Mouse (Mus musculus): ENCODE measurements around the gene Slc24a4.
"Not testable (repeated sequence)": the region's sequence is repeated elsewhere in the genome, so short reads cannot be mapped to it uniquely, and the experiment has no call there.

Slc24a4 gene

DNA sequence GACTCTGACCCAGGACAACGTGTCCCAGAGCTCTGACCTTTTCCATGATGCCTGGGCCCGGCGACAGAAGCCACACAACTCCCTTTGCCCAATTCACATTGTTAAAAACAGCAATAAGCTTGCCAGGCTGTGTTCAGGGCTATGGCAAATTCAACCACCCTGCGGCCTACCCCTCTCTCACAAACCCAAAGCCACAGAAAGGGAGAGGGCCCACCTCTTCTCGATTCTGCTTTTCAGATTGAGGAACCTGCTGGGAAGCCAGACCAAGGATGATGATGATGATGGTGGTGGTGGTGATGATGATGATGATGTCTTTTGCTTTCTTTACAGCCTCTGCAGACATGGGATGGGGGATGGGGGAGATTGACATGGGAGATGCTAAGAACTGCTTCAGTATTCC is 117.7 kb downstream of the Slc24a4 start:
- DNase-seq (ENCODE audit: extremely low read depth, insufficient read length, low spot score): no peak

DNA sequence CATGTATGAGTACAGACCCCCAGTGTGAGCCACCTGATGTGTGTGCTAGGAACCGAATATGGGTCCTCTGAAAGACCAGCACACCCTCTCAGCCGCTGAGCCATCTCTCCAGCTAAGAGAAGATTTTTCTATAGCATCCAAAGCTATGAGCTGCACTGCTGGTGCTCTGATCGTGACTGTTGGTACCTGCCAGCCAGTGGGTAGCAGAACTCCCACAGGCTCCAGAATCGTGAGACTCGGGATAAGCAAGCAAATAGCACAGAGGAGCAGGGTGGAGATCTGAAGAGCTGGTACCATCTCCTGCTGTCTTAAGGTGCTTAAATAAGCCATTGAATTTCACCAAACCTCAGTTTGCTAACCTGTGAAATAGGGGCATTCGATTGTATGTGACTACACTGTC is 119.6 kb downstream of the Slc24a4 start:
- DNase-seq (ENCODE audit: extremely low read depth, insufficient read length, low spot score): no peak

DNA sequence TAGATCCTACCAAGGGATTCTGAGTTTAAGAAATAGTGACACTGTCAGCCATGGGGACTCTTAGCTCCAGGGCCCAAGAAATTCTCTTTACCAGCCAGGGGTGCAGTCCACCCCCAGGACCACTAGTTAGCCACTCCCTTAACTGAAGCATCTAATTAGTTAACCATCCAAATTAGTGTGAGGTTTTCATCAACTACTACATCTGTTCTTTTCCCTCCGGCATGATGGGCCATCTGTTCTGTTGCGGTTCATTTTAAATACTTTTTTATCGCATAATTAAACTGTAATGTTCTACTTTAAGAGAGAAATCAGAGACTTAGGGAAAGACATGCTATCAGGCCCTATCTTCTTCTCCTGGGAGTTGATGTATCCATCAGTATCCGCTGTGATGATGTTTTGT is 121.8 kb downstream of the Slc24a4 start:
- DNase-seq (ENCODE audit: extremely low read depth, insufficient read length, low spot score): no peak

DNA sequence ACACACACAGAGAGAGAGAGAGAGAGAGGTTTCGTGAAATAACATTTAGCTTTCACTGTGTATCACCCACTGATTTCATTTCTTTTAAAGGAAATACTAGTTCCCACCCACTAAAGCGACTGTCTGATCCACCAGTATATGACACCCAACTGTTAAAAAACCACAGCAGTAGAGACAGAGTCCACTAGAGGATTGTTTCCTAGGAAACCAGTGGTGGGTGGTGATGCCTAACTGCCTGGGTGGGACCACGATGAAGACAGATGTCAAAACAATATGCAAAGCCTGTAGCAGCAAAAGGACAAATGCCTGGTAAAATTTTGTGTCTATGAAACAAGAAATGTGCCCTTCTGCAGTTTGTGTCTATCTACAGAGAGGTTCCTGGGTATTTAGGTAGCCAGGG is 122.5 kb downstream of the Slc24a4 start:
- no peak for DNase-seq (ENCODE audit: extremely low read depth, insufficient read length, low spot score)

DNA sequence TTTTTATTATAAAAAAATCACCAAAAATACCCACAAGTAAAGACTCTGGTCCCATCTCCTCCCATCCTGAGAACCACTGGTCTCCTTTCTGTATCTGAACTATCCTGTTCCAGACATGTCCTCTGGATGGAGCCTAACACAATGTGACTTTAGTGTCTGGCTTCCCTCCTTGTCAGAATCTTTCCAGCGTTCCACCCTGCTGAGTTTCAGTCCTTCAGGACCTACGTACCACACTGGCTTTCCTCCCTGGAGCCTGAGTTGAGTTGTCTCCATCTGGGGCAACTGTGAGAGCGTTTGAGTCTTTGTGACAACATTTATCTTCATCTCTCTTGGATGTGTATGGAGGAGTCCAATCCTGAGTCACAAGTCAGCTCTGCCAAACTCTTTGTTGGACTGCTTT is 123.5 kb downstream of the Slc24a4 start:
- DNase-seq (ENCODE audit: extremely low read depth, insufficient read length, low spot score): no peak

DNA sequence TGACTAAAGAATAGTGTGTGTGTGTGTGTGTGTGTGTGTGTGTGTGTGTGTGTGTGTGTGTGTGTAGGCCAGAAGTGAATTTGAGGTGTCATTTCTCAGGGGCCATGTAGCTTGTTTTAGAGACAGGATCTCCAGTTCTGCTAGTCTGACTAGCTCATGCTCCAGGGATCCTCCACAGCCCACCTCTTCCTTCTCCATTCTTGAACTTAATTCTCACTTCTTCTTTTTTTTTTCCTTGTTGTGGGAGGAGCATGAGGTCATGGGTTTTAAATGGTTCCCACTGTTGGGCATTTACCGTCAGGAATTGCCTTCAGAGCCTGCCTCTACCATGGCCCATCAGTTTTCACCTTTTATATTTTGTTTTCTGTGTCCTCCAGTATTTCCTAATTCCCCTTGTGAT is 124.0 kb downstream of the Slc24a4 start:
- no peak for DNase-seq (ENCODE audit: extremely low read depth, insufficient read length, low spot score)

DNA sequence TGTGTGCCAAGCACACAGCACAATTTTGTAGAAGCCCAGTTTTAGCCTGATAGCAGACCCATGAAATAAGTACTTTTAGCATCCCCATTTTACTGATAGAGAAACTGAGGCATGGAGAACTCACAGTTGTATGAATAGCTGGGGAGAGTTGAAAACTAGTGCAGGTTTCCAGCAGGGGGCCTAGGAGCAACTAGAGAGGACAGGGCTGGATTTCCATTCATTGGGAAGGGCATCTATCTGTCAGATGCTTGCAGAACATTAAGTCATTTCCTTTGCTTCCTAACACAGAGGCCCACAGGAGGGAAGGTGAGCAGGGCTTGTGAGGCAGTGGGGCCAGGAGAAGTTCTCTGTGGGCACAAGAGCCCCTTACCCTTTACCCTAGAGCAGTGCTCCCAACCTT is 126.5 kb downstream of the Slc24a4 start:
- DNase-seq (ENCODE audit: extremely low read depth, insufficient read length, low spot score): no peak

DNA sequence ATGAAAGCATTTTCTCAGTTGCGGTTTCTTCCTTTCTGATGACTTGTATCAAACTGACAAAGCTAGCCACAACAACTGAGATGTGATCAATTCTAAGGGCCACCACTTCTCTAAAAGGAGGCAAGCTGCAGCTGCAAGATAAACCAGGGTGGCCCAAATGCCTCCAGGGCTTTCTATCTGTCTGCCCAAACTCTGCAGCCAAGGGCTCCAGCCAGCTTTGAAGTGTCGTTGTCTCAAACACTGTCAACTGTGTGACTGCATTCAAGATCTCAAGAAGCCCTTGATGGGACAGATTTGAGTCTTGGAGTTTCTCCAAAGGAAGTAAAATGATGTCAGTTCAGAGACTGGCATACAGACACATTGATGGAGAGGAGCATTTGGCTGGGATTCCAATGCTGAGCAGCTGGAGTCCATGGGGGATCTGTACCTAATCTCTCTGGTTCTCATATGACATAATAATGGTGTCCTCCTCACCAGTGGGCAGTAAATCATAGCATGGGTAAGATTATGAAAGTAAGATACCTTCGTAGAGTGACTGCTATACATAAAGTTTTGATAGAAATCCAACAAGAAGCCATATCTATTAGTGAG is 130.1 kb downstream of the Slc24a4 start:
- DNase-seq (ENCODE audit: extremely low read depth, insufficient read length, low spot score): no peak

DNA sequence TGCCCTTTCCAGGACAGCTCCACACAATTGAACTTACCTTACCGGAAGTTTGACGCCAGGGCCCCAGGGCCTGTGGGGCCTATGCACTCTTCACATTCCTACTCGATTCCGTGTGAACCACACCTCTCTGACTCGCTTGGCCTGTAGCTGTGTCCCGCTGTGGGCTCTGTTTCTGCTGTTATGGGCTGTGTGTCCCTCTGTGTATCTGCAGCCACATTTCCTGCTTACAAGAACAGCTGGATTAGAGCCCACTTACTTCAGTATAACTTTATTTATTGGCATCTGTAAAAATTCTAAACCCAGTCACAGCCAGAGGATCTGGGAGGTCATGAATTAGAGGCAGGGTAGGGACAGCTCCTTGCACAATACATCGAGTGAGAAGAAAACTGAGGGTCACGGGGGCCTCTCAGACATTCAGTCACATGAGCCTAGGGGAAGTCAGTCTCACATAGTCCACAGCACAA is 133.4 kb downstream of the Slc24a4 start:
- DNase-seq (ENCODE audit: extremely low read depth, insufficient read length, low spot score): peak; percentile 48

DNA sequence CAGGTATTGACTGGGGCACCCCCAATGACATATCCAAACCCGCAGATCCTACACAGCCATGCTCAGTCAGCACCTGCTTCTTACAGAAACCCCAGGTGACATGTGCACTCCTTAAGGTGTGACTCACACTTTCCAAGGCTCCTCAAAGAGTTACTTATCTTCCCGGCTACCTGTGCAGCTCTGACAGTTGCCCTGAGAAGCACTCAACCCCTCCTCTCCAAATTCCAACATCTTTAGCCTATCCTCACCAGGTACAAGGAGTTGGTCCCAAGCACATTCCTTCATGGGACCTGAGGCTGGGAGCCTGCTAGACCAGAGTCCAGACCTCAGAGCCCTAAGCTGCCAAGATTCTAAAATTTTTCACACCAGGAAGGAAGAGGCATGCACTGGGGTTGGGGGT is 134.3 kb downstream of the Slc24a4 start:
- DNase-seq (ENCODE audit: extremely low read depth, insufficient read length, low spot score): no peak

DNA sequence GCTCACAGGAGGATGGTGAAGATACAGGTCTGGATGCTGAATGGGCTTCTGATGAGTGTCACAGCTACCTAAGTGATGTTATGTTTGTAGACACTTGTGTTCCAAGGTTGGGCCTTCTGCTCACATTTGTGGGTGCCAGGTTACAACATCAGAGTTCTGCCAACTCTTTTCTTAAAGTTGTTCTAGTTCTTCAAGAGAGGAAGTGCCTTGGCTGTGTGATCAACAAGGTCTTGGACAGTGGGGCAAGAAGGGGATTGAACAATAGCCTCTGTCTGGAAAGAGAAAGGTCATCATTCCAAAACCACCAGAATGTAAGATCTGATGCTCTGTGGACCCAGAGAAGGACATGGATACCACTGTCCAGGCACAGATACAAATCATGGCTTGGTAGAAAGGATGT is 134.7 kb downstream of the Slc24a4 start:
- no peak for DNase-seq (ENCODE audit: extremely low read depth, insufficient read length, low spot score)

DNA sequence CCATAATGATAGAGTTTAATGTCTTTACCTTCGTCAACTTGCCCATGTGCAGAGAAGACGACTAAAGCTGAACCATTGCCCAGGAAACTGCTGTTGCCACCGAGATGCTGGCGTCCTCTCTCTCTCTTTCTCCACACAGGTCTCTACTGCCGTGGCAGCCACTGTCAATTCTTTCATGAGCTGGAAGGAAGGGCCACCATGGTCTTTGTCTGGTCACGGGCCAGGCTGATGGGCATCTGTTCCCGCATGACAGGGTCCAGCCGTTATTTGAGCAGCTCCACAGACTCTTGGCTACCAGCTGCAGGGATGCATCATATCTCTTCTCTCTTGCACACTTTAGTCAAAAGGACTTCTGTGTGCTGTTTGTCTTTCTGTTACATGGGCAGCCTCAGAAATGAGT is 137.9 kb downstream of the Slc24a4 start:
- no peak for DNase-seq (ENCODE audit: extremely low read depth, insufficient read length, low spot score)

DNA sequence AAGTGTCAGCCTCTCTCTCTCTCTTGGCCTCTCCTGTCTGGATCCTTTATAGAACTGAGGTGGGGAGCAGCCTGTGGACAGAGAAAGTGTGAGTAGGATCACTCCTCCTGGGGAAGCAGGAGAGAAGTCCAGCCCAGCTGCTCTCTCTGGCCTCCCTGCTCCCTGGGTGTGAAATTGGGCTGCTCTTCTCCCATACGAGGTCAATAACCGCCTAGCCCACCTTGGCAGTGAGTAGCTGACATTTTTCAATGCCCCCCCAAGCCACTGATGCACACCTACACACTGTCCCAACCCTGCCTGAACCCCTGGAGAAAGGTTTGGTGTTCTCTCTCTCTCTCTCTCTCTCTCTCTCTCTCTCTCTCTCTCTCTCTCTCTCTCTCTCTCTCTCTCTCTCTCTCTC is 140.6 kb downstream of the Slc24a4 start:
- DNase-seq (ENCODE audit: extremely low read depth, insufficient read length, low spot score): no peak

DNA sequence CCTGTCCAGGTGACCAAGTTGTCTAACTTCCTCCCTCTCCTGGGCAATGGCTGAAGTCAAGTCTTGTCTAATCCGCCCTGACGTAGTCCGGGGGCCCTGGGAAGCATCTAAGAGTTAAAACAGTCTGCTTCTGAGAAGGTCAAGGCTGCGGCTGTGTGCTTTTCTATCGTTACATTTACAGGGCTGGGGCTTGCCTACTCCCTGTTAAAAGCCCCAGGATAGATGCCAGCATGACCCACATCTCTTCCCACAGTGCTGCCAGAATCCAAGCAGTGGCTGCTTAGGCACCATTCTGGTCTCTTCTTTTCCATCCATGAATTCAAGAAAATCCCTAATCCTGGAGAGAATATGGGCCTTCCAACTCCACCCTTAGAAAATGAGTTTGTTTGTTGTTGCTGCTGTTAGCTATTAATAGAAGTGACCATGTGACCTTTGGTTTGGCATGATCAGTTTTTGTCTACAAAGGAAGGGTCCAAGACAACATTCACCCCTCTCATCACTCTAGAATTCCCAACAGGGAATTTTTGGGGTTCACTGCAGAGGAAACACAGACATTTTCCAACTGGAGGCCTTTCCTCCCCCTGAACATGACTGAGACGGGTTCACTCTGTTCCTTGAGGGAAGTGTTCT is 142.4 kb downstream of the Slc24a4 start:
- no peak for DNase-seq (ENCODE audit: extremely low read depth, insufficient read length, low spot score)

DNA sequence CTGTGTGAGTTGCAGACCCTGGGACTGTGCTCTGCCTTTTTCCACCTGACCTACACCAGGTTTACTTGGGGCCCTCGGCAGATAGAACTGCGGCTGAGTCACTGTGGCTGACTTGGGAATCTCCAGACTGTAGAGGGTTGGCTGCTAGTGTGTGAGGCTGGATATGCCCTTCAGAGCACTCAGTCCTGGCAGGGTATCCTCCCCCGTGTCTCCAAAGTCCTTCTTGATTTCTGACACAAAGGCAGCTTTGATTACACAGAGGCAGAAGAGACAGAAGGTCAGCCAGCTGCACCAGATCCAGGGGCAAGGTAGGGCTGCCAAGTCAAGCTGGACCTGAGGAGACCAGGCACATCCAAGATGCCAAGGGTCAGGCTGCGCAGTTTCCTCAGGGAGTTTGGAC is 142.9 kb downstream of the Slc24a4 start:
- no peak for DNase-seq (ENCODE audit: extremely low read depth, insufficient read length, low spot score)

DNA sequence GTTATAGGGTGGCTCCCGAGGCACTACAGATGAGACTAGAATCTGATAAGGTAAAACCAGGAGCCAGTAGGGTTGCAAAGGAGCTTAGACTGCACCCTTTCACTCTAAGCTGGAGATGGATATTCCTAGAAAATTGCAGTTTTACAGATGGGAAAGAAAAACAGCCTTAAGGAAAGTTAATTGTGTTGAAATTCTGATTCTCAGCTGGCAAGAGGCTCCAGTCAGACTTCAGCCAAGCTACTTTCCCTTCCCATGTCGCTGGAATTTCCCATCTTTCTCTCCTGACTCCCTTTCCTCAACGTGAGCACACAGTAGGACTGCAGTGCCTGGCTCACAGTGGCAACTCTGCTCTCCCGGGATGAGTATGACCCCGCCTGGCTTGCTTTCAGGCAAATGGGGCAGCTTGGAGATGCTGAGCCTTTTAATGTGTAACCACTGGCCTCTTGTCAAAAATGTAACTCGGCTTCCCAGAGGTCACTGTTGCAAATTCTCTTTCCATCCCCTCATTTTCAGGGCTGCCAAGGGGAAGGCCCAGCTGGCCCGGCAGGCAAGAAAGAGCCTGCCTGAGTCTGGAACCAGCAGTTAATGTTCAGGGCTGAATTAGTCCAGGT is 147.4 kb downstream of the Slc24a4 start:
- peak; percentile 31 for DNase-seq (ENCODE audit: extremely low read depth, insufficient read length, low spot score)

DNA sequence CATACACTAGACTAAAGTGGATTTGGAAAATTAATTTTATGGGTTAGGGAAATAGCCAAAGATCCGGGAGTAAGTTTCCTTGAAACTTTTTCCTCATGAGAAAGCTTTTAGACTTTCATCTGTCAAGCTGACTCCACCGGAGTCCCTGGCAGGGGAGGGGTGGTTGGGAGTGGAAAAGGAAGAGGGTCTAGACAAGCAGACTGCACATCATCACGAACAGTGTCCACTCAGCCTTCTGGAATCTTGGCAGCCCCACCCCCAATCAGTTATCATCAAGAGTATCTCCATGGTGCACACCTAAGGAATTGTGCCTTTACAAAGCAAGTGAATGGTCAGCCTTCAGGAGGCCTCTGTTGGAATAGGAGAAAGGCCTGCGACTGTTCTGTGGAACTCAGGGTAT is 151.8 kb downstream of the Slc24a4 start:
- not testable (repeated sequence) for DNase-seq (ENCODE audit: extremely low read depth, insufficient read length, low spot score)

DNA sequence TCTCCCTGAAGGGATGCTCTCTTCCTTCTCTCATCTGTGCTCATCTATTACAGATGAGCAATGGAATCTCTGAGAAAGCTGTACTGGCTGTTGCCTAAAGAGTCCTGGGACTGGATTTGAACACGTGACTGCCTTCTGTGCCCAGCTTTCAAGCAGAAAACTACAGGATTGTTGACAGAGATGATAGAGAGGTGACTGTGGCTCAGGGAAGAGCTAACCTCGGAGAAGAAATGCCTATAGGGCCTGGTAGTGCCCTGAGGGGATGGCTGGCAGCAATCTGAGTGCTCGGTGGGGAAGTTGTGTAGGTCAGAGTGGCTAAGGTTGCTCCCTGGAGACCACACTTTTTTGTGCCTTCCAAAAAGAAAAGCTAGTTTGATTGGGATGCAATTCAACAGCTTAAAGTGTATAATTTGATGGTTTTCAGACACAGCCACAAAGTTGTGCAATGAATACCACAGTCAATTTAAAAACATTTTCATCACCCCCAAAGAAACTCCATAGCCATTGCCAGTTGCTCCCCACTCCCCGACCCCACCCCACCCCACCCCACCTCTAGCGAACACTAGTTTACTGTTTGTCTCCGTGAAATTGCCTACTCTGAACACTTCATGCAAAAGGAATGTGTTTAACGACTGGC is 152.5 kb downstream of the Slc24a4 start:
- peak; percentile 45 for DNase-seq (ENCODE audit: extremely low read depth, insufficient read length, low spot score)

DNA sequence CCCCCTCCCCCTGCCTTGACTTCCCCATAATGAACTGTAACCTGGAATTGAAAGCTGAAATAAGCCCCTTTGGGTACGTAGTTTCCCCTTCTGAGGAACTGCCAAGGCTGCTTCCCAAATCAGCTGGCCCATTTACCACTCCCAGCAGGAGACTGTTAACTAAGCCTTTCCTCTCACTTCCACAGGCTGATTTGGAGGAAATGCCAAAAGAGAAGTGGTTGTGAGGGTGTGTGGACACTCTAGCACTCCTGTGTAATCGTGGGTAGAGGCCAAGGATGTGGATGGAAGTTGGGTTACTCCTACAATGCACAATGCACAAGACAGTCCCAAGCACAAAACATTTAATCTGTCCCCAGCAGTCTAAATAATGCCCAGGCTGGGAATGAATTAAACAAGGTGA is 153.6 kb downstream of the Slc24a4 start:
- no peak for DNase-seq (ENCODE audit: extremely low read depth, insufficient read length, low spot score)

DNA sequence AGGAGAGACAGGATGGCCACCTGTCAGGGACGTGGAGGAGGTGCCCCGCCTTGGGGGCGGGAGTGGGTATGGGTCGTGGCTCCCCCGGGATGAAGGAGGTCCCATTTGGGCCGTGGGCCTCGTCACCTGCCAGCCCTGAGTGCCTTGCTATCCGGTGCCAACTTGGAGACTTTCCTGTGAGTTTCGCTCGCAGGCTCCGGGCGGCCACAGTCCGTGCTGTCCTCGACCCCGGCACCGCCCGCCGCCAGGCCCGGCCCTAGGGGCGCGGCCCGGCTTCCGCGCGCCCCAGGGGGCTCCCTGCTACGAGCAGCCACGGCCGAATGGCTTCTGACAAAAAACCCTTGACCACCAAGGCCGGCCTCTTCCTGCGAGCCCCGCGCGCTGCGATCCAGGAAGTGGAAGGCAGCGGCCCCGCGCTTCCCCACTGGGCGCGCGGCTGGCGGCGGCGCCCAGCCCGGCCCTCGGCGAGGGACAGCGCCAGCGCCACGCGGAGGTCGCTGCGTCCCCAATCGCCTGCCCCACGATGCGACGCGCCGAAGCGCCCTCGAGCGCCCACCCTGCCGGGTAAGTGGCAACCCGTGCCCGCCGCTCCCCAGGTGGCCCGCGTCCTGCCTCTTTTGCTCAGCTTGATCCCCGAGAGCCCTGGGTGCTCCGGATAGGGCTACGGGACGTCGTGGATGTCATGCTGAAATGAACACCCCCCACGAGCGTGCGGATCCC is 154.4 kb downstream of the Slc24a4 start, which contains the start of gene Rin3:
Rin3 (plus strand) TSS at position 286 of the 720 bp plus-strand sequence.
- DNase-seq (ENCODE audit: extremely low read depth, insufficient read length, low spot score): no peak
